In the genomic region with DNA sequence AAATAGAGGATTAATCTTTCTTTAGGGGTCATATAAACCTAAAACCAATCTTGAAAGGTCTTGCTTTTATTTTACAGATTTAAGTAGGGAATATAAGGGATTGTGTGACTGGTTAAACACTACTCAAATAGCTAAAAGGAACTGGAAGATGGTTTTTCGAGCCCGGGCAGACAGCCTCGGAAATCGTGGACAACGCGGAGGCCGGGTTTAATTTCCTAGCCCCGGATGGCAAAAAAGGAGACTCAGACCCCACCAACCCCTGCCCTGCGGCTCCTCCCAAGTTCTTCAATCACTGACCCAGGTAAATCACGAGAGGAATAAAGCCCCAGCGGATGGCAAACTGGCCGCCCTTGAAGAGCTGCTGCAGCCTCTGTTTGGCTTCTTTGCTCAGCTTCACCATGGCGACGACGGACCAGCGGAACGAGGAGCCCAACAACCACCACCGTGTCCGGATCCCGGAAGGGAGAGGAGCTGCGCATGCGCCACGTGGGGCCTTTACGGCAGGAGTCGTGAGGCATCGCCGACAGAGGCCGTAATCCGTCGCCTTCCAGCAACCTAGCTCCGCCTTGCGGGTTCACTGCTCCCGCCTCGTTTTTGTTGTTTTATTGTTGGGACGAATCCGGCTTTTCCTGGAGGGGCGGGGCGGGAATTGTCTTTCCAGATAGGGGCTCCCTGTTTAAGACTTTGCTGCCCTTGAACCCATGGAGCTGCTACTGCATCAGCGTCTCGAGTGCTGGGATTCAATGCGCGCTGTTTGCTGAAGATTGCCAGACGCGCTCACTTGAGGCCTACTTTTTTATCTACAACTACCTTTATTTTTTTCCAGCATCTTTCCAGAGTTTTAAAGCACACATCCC, we compare ENCODE assay signal across 8 mouse cellular contexts. TPM values are rescaled to one million over a fixed set of nuclear protein-coding genes. Genes with fewer than 3 reads are reported as not detected.
A peak's percentile ranks its signal among the peaks of the same experiment; 100 is the strongest.
DNase-seq lines count a peak whose midpoint lies in the region; ATAC-seq and TF ChIP-seq lines count a peak whose summit lies in the region.

A gene (minus strand): TSS at position 488 of the 857 bp plus-strand sequence.

- peak within 1 kb of the TSS; percentile 75 for H3K27ac ChIP-seq in bone marrow macrophage, adult 2 months (ENCODE audit: insufficient read depth, low read depth, low read length)
- peak within 1 kb of the TSS; percentile 80 for H3K27ac ChIP-seq in embryonic fibroblast, embryonic 13.5 days (ENCODE audit: insufficient read depth, low read length)
- peak within 1 kb of the TSS; percentile 83 for H3K27ac ChIP-seq in kidney, embryonic 14.5 days (ENCODE audit: low read depth, low read length)
- peak within 1 kb of the TSS; percentile 92 for H3K27ac ChIP-seq in limb, embryonic 15.5 days

- no peaks in the 10 kb centered on the region for H3K27me3 ChIP-seq in kidney, embryonic 14.5 days (ENCODE audit: control insufficient read depth, insufficient read depth, low read length)
- H3K27me3 ChIP-seq in limb, embryonic 15.5 days: no peaks in the 10 kb centered on the region

- peak within 1 kb of the TSS; percentile 91 for H3K4me3 ChIP-seq in bone marrow macrophage, adult 2 months (ENCODE audit: insufficient read depth, low read length)
- H3K4me3 ChIP-seq in embryonic fibroblast, embryonic 13.5 days (ENCODE audit: insufficient read depth, low read length): peak within 1 kb of the TSS; percentile 77
- peak within 1 kb of the TSS; percentile 57 for H3K4me3 ChIP-seq in kidney, embryonic 14.5 days (ENCODE audit: low read length)
- peak within 1 kb of the TSS; percentile 78 for H3K4me3 ChIP-seq in limb, embryonic 15.5 days

- peak; percentile 97 for DNase-seq in A20 (ENCODE audit: low read depth, low spot score)
- DNase-seq in heart, adult 9 months (ENCODE audit: low spot score in 2 of 2): peak; percentile 97
- peak; percentile 91 to 93 for DNase-seq in monocyte, adult 2 months (ENCODE audit: low read depth in 1 of 2, low spot score in 2 of 2)
- peak; percentile 97 for DNase-seq in spleen, postnatal 36 days (ENCODE audit: low spot score in 2 of 2)

- ATAC-seq in kidney, embryonic 14.5 days (ENCODE audit: low FRiP score, low TSS enrichment): peak; percentile 95
- peak; percentile 89 for ATAC-seq in limb, embryonic 15.5 days (ENCODE audit: insufficient number of reproducible peaks, low FRiP score, low TSS enrichment, low read depth)

- peaks cover 7% of the 10 kb centered on the region for H3K4me1 ChIP-seq in bone marrow macrophage, adult 2 months (ENCODE audit: control insufficient read depth, insufficient read depth, low read length)
- H3K4me1 ChIP-seq in embryonic fibroblast, embryonic 13.5 days (ENCODE audit: control insufficient read depth, insufficient read depth, low read length): no peaks in the 10 kb centered on the region; the same call in 1 of the 2 replicates
- H3K4me1 ChIP-seq in kidney, embryonic 14.5 days (ENCODE audit: control insufficient read depth, insufficient read depth, low read length): peaks cover 11% of the 10 kb centered on the region; the same call in 1 of the 2 replicates
- H3K4me1 ChIP-seq in limb, embryonic 15.5 days: peaks cover 17% of the 10 kb centered on the region

- H3K4me2 ChIP-seq in kidney, embryonic 14.5 days (replicated peaks; ENCODE audit: low read depth, low read length): peak within 1 kb of the TSS; percentile 69
- H3K4me2 ChIP-seq in limb, embryonic 15.5 days: peak within 1 kb of the TSS; percentile 55

- peaks cover 14% of the 10 kb centered on the region; the same call in 1 of the 2 replicates for H3K36me3 ChIP-seq in kidney, embryonic 14.5 days (ENCODE audit: control insufficient read depth, insufficient read depth, low read length)
- H3K36me3 ChIP-seq in limb, embryonic 15.5 days: peaks cover 12% of the 10 kb centered on the region

- H3K9me3 ChIP-seq in kidney, embryonic 14.5 days (ENCODE audit: control insufficient read depth, low read length): no peaks in the 10 kb centered on the region
- H3K9me3 ChIP-seq in limb, embryonic 15.5 days: no peaks in the 10 kb centered on the region

- TF ChIP-seq POLR2A in bone marrow macrophage, adult 2 months (IDR thresholded peaks at IDR 0.05; ENCODE audit: borderline replicate concordance, low read depth, low read length): no peak
- peak; percentile 64 for TF ChIP-seq POLR2A in embryonic fibroblast, embryonic 13.5 days (IDR thresholded peaks at IDR 0.05; ENCODE audit: low read depth, low read length)

- TF ChIP-seq CTCF in bone marrow macrophage, adult 2 months (IDR thresholded peaks at IDR 0.05; ENCODE audit: low read depth, low read length): no peak
- no peak for TF ChIP-seq CTCF in embryonic fibroblast, embryonic 13.5 days (IDR thresholded peaks at IDR 0.05; ENCODE audit: borderline replicate concordance, insufficient read depth, low read length)

- H3K9ac ChIP-seq in kidney, embryonic 14.5 days (ENCODE audit: low read depth, low read length): peak within 1 kb of the TSS; percentile 72
- H3K9ac ChIP-seq in limb, embryonic 15.5 days: peak within 1 kb of the TSS; percentile 61

- under 1% methylated on average over 44 of the region's 44 CpGs for WGBS in kidney, embryonic 14.5 days
- under 1% methylated on average over 44 of the region's 44 CpGs for WGBS in limb, embryonic 15.5 days

RNA-seq across cellular contexts. Expression of the gene that starts here (rescaled TPM):
- 67.6 and 84.3 TPM in 2 replicates for polyA plus RNA-seq in bone marrow macrophage, adult 2 months (2012; ENCODE audit: insufficient read depth, insufficient read length, missing spikeins)
- 52.8 and 66.3 TPM in 2 replicates for polyA plus RNA-seq in embryonic fibroblast, embryonic 13.5 days (2011; ENCODE audit: insufficient read length, low read depth, missing spikeins)
- polyA plus RNA-seq in kidney, embryonic 14.5 days (2014; fragmentation: Nextera tagmentation; extraction: Ambion mirVana): 124 and 197 TPM in 2 replicates
- polyA plus RNA-seq in limb, embryonic 15.5 days (2015; fragmentation: Nextera tagmentation; extraction: Ambion mirVana): 87.3 and 103 TPM in 2 replicates

Comparison
In these comparisons a context has a peak if more than half of its experiments do, and no peak if none do; other contexts are left out.
1. Peak in every context shown above with its lines: DNase-seq, ATAC-seq, H3K4me3 ChIP-seq and H3K27ac ChIP-seq.